Mouse (Mus musculus) heart, postnatal 0 days (tissue): ENCODE results near the gene Ep400.

Experiments
- CTCF ChIP-seq: IDR thresholded peaks from 2 replicates; pipeline ENCODE4 v1.5.1; 2016; ENCODE audit warnings: antibody characterized with exemption, control low read depth, low read depth
- EP300 ChIP-seq: IDR thresholded peaks from 2 replicates; pipeline ENCODE4 v1.6.1; 2016; ENCODE audit warnings: antibody characterized with exemption, low read depth

DNA sequence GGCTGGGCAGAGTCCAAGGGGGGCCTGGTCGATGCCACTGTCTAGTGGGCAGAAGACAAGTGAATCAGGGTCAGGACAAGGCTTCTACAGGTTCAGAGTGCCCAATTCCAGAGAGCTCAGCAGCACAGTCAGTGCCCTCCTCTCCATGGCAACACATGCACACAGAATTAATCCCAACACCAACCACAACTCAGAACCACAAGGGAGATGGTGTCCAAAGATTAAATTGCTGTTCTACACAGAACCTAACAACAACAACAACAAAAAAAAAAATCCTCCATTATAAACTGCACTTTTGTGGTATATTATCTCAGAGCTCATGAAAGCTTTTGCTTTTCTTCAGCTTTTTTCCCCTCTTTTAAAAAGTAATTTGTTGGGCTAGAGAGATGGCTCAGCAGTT, 34.9 kb downstream of the Ep400 start:
- TF ChIP-seq CTCF (no peak), EP300 (no peak)
